Mouse (Mus musculus): ENCODE data around the gene Slc25a51. TPM values are rescaled to one million over a fixed set of nuclear protein-coding genes. Genes with fewer than 3 reads are reported as not detected.
"Not testable (repeated sequence)": the region's sequence is repeated elsewhere in the genome, so short reads cannot be mapped to it uniquely, and the experiment has no call there.

The Slc25a51 gene
- polyA plus RNA-seq, 3 experiments from 2014 or later = 38.6 to 60.9 (median 50.1) TPM

DNA sequence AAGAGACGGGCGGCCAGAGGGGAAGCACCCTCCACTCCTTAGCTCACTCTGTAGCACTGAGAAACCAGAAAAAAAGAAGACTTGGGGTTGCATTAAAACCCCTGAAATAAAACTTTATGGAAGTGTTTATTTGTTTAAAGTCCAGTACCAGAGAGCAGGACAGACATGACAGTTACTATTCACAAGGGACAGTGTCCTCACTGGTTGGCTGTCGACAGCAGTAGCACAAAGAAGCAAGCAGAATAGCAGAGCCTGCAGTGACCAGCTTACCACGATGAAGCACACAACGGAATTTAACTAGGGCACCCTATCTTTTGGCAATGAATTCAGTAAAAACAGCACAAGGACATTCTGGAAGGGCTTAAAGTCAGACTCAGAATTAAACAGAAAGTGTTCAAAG, 10.3 kb downstream of the Slc25a51 start:
- ATAC-seq = not testable (repeated sequence)

DNA sequence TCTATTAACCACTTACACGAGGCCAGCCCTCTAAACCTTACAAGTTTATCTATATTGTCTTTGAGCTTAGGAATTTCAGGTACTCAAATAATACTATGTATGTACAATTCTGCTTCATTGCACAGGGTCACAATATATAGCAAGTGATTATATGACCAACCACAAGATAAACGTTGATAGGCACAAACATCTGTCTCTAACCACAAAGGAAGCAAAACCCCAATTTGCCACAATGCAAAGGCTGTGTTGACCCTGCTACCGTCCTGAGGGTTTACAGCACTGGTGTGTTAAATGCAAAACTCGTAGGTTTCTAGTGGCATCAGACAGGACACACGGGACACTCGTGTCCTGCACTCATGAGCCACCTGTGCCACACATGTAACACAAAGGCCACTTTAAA, 12.4 kb downstream of the Slc25a51 start:
- not testable (repeated sequence) for ATAC-seq

DNA sequence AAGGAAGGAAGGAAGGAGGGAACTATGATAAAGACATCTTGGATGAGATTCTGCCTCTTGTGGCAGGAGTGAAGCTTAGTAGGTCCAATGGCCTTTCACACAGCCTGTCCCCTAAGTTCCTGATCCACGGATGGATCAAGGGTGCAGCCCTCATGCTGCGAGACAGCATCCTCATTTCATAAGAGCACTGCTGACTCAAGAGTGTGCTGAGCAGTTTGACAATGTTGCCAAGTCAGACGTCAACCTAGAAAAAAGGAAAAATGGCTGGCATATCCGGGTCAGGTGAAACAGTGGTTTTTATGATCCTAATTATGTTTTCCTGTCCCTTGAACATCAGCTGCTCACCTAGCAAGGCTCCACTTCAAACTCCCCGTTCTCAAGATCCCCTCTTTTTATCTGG, 14.9 kb downstream of the Slc25a51 start:
- no peak for ATAC-seq

DNA sequence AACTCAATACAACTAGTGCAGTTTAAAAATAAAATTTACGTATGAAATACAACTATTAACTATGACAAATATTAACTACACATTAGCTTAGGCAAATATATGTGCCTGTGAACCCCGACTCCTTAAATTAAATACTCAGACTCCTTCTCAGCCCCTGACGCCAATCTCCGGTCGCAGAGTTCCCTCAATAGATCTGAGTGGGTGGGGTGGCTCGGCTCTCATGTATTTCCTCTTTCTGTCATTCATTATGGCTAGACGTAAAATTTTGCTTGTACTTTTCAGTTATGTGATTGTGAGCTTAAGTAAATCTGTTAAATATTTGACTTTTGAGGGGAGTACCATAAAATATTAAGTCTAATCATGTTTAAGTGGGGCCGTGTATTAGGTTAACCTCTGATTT, 15.6 kb downstream of the Slc25a51 start:
- no peak for ATAC-seq

DNA sequence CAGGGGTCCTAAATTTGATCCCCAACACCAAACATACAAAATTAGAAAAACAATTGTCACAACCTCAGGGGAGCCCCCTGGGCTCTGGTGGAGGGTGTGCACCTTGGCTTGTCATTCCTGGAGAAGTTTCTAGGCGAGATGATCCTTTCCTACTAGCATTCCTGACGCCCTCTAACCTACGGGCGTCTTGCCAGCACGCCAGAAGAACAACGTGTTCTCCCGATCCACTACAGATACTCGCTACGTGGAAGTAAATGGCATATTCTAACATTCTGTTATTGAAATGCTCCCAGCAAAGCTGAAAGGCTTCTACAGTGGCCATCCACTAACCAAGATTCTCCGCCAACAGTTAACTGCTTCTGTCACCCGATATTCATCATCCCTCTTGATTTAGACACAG, 16.0 kb downstream of the Slc25a51 start:
- no peak for ATAC-seq

DNA sequence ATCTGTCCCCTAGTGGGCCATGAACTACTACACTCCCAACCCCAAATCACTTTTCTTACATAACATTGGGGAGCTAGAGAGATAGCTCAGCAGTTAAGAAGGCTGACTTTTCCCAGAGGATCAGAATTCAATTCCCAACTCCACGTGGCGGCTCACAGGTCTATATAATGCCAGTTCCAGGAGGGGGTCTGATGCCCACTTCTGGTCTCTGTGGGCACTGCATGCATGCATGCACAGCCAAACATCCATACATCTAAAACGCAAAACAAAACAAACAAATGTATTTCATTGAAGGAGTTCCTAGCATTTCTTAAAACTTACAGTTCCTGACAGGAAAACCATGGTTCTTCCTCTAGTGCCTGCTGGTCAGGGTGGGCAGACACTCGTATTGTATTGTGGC, 16.5 kb downstream of the Slc25a51 start:
- no peak for ATAC-seq

DNA sequence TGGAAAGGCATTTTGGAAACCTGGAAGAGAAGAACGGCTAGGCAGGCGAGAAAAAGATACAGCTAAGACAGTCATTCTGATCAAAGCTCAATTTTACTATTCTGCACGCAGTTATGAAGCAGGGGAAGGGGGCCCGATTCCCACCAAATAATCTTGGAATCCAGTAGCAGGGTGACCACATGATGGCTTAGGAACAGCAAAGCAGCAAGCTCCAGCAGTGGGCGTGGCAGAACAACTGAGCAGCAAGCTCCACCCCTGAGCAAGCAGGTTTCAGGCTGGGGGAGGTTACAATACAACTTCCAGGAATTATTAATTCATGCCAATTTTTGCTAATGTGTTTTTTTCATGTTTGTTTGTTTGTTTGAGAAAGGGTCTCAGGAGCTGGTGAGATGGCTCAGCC, 21.3 kb downstream of the Slc25a51 start:
- not testable (repeated sequence) for ATAC-seq

DNA sequence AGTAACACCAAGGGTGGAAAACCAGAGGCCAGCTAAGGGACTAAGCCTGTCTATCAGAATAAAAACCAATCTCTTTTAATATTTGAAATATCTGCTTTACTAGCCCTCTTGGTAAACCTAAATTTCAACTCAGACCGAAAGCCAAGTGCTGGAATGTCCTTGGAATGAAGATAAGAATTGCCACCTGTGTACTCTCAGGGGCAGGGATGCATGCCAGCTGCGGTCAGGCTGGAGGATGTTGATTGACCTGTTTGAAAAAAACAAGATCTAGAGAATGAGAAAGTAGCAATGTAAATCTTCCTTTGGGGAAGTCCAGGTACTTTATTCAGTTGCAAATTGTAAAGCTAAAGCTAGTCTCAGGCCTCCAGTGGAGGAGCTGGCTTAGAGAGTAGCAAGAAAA, 26.4 kb downstream of the Slc25a51 start:
- not testable (repeated sequence) for ATAC-seq

DNA sequence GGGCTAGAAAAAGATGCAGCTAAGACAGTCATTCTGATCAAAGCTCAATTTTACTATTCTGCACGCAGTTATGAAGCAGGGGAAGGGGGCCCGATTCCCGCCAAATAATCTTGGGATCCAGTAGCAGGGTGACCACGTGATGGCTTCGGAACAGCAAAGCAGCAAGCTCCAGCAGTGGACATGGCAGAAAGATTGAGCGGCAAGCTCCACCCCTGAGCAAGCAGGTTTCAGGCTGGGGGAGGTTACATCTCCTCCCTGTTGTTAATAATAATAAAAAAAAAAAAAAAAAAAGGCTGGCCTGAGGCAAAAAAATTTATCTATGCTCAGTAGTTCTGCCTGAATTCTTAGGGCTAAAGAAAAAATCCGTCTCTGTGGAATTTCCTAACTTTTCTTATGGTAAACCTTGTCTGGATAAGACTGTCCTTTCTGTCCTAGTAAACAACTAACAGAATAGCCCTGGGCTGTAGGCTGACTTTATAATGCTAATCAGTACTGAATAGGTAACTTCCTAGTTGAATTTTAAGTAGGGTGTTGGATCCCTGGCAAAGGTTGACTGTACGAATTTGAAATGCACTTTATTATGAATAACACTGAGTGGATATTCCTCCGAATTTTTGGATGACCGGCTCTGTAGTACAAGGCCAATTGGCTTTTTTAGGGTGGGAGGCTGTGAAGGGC, 27.5 kb downstream of the Slc25a51 start:
- ATAC-seq = not testable (repeated sequence)

DNA sequence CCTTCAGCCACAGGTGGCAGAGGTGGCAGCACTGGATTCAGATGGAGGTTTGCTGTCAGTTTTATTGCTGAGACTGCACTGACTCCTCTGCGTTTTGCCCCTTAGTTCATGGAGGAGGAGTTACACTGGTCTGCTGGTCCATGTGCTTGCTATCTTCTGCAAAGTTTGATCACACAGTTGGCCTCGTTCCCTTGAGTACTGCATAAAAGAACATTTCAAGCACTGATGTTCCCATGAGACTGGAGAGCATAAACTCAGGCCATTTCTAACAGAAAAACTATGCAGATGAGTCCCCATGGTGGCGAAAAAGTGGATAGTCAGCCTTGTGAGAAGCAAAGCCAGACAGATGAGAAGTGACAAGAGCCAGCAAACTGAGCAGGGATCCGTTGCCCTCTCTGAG, 32.0 kb downstream of the Slc25a51 start:
- no peak for ATAC-seq

DNA sequence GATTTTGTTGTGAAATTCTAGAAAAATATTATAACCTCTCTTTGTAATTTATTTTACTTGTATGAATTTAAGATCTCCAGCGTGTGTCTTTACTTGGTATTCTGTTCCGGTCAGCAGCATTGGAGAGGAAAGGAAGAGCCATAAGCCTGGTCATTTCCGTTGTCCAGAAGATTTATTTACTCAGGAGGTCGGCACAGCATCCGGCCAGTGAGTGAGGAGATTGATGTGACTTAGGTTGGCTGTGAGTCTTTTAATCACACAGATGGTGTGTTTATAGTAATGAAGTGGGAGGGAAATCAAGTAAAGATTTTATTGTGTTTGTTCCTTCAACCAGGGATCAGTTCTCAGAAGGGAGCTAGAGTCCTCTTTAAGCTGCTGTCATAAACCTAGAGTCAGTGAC, 33.7 kb downstream of the Slc25a51 start:
- no peak for ATAC-seq

DNA sequence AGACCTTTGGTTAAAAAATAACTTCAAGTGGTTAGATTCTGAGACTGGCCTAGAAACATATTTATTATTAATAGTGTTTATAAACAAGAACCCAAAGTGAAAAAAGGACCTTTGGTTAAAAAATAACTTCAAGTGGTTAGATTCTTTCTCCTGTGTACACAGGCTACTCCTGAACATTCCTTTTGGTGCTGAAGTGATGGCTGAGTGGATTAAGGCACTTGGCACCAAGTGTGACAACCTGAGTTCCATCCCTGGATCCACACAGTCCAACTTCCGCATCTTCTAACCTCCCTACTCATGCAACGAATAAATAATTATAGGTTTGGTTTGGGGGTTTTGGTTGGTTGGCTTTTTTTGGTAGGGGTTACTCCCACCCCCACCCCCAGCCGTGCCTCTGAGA, 37.3 kb downstream of the Slc25a51 start:
- no peak for ATAC-seq

DNA sequence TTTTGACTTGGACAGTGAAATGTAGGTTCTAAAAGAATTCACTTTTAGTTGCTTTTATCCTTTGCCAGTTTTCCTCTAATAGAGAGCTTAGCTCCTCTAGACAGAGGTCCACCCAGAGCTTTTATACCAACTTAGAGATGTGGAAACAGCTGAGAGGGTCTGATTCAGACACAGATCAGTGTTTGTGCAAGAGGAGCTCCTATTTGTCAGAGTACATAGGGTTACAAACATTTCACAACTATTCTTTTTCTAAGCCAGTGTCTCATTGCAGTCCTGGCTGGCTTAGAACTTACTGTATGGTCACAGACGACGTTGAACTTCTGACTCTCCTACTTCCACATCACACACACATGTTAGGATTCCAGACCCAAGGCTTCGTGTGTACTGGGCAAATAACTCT, 51.9 kb downstream of the Slc25a51 start:
- ATAC-seq = no peak

Other genes starting within 250 kb of the Slc25a51 start
- gene Frmpd1, start 223.9 kb downstream of the Slc25a51 start, polyA plus RNA-seq (2017; shearing (Covaris generic)) = not detected
- gene Trmt10b, start 111.6 kb downstream of the Slc25a51 start, polyA plus RNA-seq (2017; shearing (Covaris generic)) = 10 to 100 TPM; 17.4 to 20.7 (median 20.1) TPM
- 1 to 10 TPM; 2.0 to 2.4 (median 2.2) TPM for gene Dcaf10, start 66.7 kb downstream of the Slc25a51 start, polyA plus RNA-seq (2017; shearing (Covaris generic))
- 10 to 100 TPM; 40.6 to 61.5 (median 45.0) TPM for gene Exosc3, start 66.0 kb downstream of the Slc25a51 start, polyA plus RNA-seq (2017; shearing (Covaris generic))
- gene Shb, start 123.7 kb upstream of the Slc25a51 start, polyA plus RNA-seq (2017; shearing (Covaris generic)) = under 1 TPM in 1 of 3 experiments, not detected in 2; 0.23 TPM

All from inflammation-experienced regulatory T-cells, adult 6 months (primary cell).